Comparison of ENCODE assay signal across 8 mouse cellular contexts in genomic region chrX:76680890-76681289, GRCm38 (mm10).
DNase-seq lines count a peak whose midpoint lies in the region; ATAC-seq lines count a peak whose summit lies in the region.
"Had no signal": no experiment of that assay in that cellular context is flagged by ENCODE, and none has a peak within 500 bp of the region (broad histone marks: within the 10 kb centered on the region; RNA-seq: fewer than 3 reads in every experiment).

No protein-coding gene starts in this region.

- no peak overlapping the region for H3K4me3 ChIP-seq in kidney, embryonic 16.5 days (ENCODE audit: low read length)
- H3K4me3 ChIP-seq: myocyte had no signal

- no peaks in the 10 kb centered on the region for H3K4me1 ChIP-seq in kidney, embryonic 16.5 days (ENCODE audit: insufficient read depth, low read length)

- H3K36me3 ChIP-seq in kidney, embryonic 16.5 days (ENCODE audit: insufficient read depth, low read length), result no peaks in the 10 kb centered on the region

- no peaks in the 10 kb centered on the region for H3K27me3 ChIP-seq in kidney, embryonic 16.5 days (ENCODE audit: insufficient read depth, low read length)

- peak; percentile 7 to 8 for DNase-seq in kidney, adult 8-10 months
- peak; percentile 35 for DNase-seq in MN1 (ENCODE audit: low spot score)
- peak; percentile 28 for DNase-seq in brain, embryonic 18.5 days (ENCODE audit: low read depth, low spot score)
- peak; percentile 14 for DNase-seq in kidney, postnatal 14 days
- peak; percentile 10 for DNase-seq in right cerebral cortex, adult 18-20 months
- no peak for DNase-seq in neural tube, embryonic 10.5 days (ENCODE audit: extremely low spot score, low spot score)

- H3K27ac ChIP-seq in kidney, embryonic 16.5 days (ENCODE audit: low read length), result no peak overlapping the region

- no peak overlapping the region for H3K9ac ChIP-seq in kidney, embryonic 16.5 days (replicated peaks; ENCODE audit: low read length)

- ATAC-seq in kidney, embryonic 16.5 days (ENCODE audit: low FRiP score, low TSS enrichment), result no peak

- H3K4me2 ChIP-seq in kidney, embryonic 16.5 days (replicated peaks; ENCODE audit: low read depth, low read length), result no peak overlapping the region

- no peaks in the 10 kb centered on the region for H3K9me3 ChIP-seq in kidney, embryonic 16.5 days (ENCODE audit: low read length)
